Mouse (Mus musculus): ENCODE data around the gene Hand1.
"Not testable (repeated sequence)": the region's sequence is repeated elsewhere in the genome, so short reads cannot be mapped to it uniquely, and the experiment has no call there.

The Hand1 gene

GRCm38 (mm10) chr11:57832552-57833201, at the start of gene Hand1:
Gene Hand1 (minus strand): TSS chr11:57832818.
- no peak for DNase-seq

- DNase-seq = no peak
These were observed 43.5 kb upstream of the Hand1 start for GRCm38 (mm10) chr11:57876157-57876556.

GRCm38 (mm10) chr11:57873014-57873413, 40.4 kb upstream of the Hand1 start:
- DNase-seq = no peak

GRCm38 (mm10) chr11:57868753-57869460, 36.3 kb upstream of the Hand1 start:
- no peak for DNase-seq

- no peak for DNase-seq
These were observed 33.8 kb upstream of the Hand1 start for GRCm38 (mm10) chr11:57866466-57866865.

GRCm38 (mm10) chr11:57864577-57864976, 32.0 kb upstream of the Hand1 start:
- no peak for DNase-seq

GRCm38 (mm10) chr11:57862088-57862487, 29.5 kb upstream of the Hand1 start:
- no peak for DNase-seq

- DNase-seq = no peak
These were observed 25.1 kb upstream of the Hand1 start for GRCm38 (mm10) chr11:57857709-57858108.

GRCm38 (mm10) chr11:57853571-57853970, 21.0 kb upstream of the Hand1 start:
- DNase-seq = no peak

GRCm38 (mm10) chr11:57850931-57851330, 18.3 kb upstream of the Hand1 start:
- DNase-seq = no peak

GRCm38 (mm10) chr11:57850298-57850697, 17.7 kb upstream of the Hand1 start:
- DNase-seq = no peak

- no peak for DNase-seq
These were observed 14.8 kb upstream of the Hand1 start for GRCm38 (mm10) chr11:57847396-57847795.

- not testable (repeated sequence) for DNase-seq
These were observed 14.1 kb upstream of the Hand1 start for GRCm38 (mm10) chr11:57846421-57847363.

- DNase-seq = no peak
These were observed 8.8 kb upstream of the Hand1 start for GRCm38 (mm10) chr11:57841391-57841790.

- no peak for DNase-seq
These were observed 8.4 kb upstream of the Hand1 start for GRCm38 (mm10) chr11:57840986-57841385.

GRCm38 (mm10) chr11:57837861-57838680, 5.5 kb upstream of the Hand1 start:
- no peak for DNase-seq

GRCm38 (mm10) chr11:57836872-57837680, 4.5 kb upstream of the Hand1 start:
- DNase-seq = no peak

GRCm38 (mm10) chr11:57836401-57836800, 3.8 kb upstream of the Hand1 start:
- no peak for DNase-seq

GRCm38 (mm10) chr11:57835931-57836330, 3.3 kb upstream of the Hand1 start:
- DNase-seq = no peak

GRCm38 (mm10) chr11:57835331-57835730, 2.7 kb upstream of the Hand1 start:
- no peak for DNase-seq

GRCm38 (mm10) chr11:57834031-57834430, 1.4 kb upstream of the Hand1 start:
- DNase-seq = no peak
